Mouse (Mus musculus) embryonic fibroblast, embryonic 13.5 days (primary cell): ENCODE results near the gene Atad3a.

Experiments used
- CTCF ChIP-seq: IDR thresholded peaks from 2 replicates; pipeline ENCODE4 v1.5.1; 2011; ENCODE audit warnings: mild to moderate bottlenecking, control low read depth, low read length, moderate library complexity, borderline replicate concordance; ENCODE audit not compliant: insufficient read depth
- POLR2A ChIP-seq: IDR thresholded peaks from 2 replicates; pipeline ENCODE4 v1.6.1; 2011; ENCODE audit warnings: low read depth, mild to moderate bottlenecking, control low read depth, low read length, moderate library complexity

GRCm38 (mm10) chr4:155777816-155778215 is 16.9 kb upstream of the Atad3a start:
- TF ChIP-seq CTCF, result no peak
- no peak for TF ChIP-seq POLR2A
